Mouse (Mus musculus): ENCODE measurements at regions not wholly inside any gene's neighbourhood (a gene's known extent, or its start where the extent isn't known, plus 50 kb on each side); places are given as distances from the start of the nearest gene placed in this dataset.
A peak's percentile ranks its signal among the peaks of the same experiment; 100 is the strongest.

- Histone ChIP-seq H3K9me3 (ENCODE audit: control insufficient read depth, low read length) (no peaks in the 10 kb centered on the region), H3K27me3 (ENCODE audit: control insufficient read depth, insufficient read depth, low read length) (no peaks in the 10 kb centered on the region), H3K27ac (replicated peaks; ENCODE audit: low read depth, low read length) (no peak overlapping the region), H3K4me1 (ENCODE audit: control insufficient read depth, insufficient read depth, low read length) (0 out of 2 replicates have a peak, but pooled peaks cover 5% of the 10 kb centered on the region), H3K36me3 (ENCODE audit: control insufficient read depth, insufficient read depth, low read length) (no peaks in the 10 kb centered on the region), H3K9ac (ENCODE audit: low read depth, low read length, severe bottlenecking) (no peak overlapping the region; the same call in 1 of the 2 replicates), H3K4me3 (replicated peaks; ENCODE audit: low read length) (no peak overlapping the region), H3K4me2 (replicated peaks; ENCODE audit: low read depth, low read length, severe bottlenecking) (no peak overlapping the region)
- DNase-seq (ENCODE audit: low spot score), result no peak
- no peak for ATAC-seq (ENCODE audit: low FRiP score, low read depth)
- TF ChIP-seq POLR2A (IDR thresholded peaks at IDR 0.05; ENCODE audit: borderline replicate concordance, extremely low read depth, insufficient read depth, insufficient read length), result no peak
- 87% methylated on average over 6 of the region's 6 CpGs for WGBS
These were observed 51.3 kb upstream of the Mrtfb start for GRCm38 (mm10) chr16:13204948-13205470.

DNA sequence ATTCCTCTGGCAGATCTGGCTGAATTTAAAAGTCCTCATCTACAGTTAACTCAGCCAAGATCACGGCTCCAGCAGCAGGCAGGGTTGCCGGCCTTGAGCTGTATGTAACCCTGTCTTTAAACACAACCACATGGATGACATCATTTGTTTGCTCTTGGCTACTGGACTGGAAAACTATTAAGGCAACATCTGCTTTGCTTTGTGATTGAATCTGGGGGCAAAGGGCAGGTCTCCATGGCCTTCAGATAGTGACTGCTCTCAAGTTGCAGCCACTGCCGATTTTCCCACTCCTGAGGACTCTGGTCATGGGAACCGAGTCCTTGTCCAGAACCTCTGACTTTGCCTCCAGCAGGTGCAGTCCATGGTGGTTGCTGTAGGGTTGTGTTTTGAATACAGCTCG lies 50.4 kb upstream of the Mrtfb start:
- Histone ChIP-seq H3K27me3 (ENCODE audit: control insufficient read depth, insufficient read depth, low read length) (no peaks in the 10 kb centered on the region), H3K4me3 (replicated peaks; ENCODE audit: low read length) (no peak overlapping the region), H3K4me2 (replicated peaks; ENCODE audit: low read depth, low read length, severe bottlenecking) (no peak overlapping the region), H3K9ac (ENCODE audit: low read depth, low read length, severe bottlenecking) (no peak overlapping the region; the same call in 1 of the 2 replicates), H3K9me3 (ENCODE audit: control insufficient read depth, low read length) (no peaks in the 10 kb centered on the region), H3K4me1 (ENCODE audit: control insufficient read depth, insufficient read depth, low read length) (0 out of 2 replicates have a peak, but pooled peaks cover 5% of the 10 kb centered on the region), H3K36me3 (ENCODE audit: control insufficient read depth, insufficient read depth, low read length) (no peaks in the 10 kb centered on the region), H3K27ac (replicated peaks; ENCODE audit: low read depth, low read length) (no peak overlapping the region)
- peak; percentile 49; the same call in 1 of the 2 replicates for ATAC-seq (ENCODE audit: low FRiP score, low read depth)
- DNase-seq (ENCODE audit: low spot score), result peak; percentile 64
- no peak for TF ChIP-seq POLR2A (IDR thresholded peaks at IDR 0.05; ENCODE audit: borderline replicate concordance, extremely low read depth, insufficient read depth, insufficient read length)
- WGBS, result 24% methylated on average over 5 of the region's 5 CpGs
